Mouse (Mus musculus) effector memory CD4-positive, alpha-beta T cell, adult 5 months (primary cell): ENCODE measurements around the gene Olfr1174-ps. TPM values are rescaled to one million over a fixed set of nuclear protein-coding genes. Genes with fewer than 3 reads are reported as not detected.

Experiments used
- polyA plus RNA-seq: library from polyadenylated mRNA; unstranded; fragments of 100-300 nt; shearing (Covaris generic); gene quantifications from one replicate; pipeline ENCODE4 v1.2.1, GENCODE M21; 2017

The Olfr1174-ps gene
- not detected for polyA plus RNA-seq

DNA sequence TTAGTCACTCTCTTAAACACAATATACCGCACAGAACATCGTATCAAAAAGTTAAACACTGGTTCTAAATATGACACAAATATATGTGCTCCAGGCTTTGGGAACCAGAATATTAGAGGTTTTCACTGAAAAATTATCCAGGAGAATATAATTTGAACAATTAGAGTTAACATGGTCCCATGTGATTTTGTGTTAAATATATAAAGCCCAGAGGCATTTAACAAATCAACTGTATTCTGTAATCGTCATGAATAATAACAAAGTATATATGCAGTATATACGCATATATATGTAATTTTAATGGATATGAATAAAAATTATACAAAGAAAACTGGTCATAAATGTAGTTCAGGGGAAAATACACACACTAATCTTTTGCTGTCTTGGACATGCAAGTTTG lies at the start of gene Olfr1174-ps:
Olfr1174-ps (minus strand) TSS at position 101 of the 400 bp plus-strand sequence.

DNA sequence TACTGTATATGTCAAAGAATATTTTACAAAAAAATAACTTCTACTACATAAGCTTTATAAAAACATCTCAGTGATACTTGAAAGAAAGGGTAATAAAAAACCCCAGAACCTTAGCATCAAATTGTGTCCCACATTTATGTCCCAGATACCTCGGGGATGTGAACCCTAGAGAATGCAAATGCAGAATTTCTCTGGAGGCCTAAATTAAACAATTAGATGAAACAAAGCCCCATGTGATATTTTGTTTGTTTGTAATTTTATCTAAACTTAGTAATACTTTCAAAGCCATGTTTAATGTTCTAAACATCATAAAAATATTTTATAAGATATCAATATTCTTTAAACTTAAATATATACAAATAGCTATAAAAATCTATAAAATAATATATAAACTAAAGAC lies 31.5 kb upstream of the Olfr1174-ps start, which contains the start of gene Olfr1177-ps:
Olfr1177-ps (minus strand) TSS at position 101 of the 400 bp plus-strand sequence.

DNA sequence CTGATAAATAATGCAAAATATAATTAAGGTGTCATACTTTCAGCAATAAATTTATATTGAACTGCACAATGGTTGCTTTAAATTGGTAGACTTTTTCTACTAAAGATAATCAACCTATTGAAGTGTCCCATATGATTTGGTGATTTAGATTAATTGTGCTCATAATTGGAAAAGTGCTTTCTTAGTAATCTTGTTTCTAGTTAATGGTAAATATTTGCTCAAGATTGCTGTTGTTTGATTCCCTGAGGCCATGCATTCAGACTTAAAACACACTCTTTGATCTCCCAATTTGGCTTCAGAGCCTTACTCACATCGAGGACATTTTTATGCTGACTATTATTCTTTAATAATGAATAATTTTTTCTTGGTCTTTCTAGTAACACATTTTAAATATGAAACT lies 21.5 kb upstream of the Olfr1174-ps start, which contains the start of gene Olfr1176:
Olfr1176 (plus strand) TSS at position 301 of the 400 bp plus-strand sequence.

GRCm38 (mm10) chr2:88327115-88327514 lies 12.2 kb upstream of the Olfr1174-ps start, which contains the start of gene Olfr1175-ps:
Olfr1175-ps (minus strand) TSS chr2:88327215.

GRCm38 (mm10) chr2:88279775-88280174 lies 35.2 kb downstream of the Olfr1174-ps start, which contains the start of gene Olfr1173:
Olfr1173 (minus strand) TSS chr2:88279875.

Other genes with a start within 250 kb of the Olfr1174-ps start
- gene Olfr1163, start 243.3 kb downstream of the Olfr1174-ps start, polyA plus RNA-seq = not detected
- gene Olfr1164, start 221.2 kb downstream of the Olfr1174-ps start, polyA plus RNA-seq = not detected
- not detected for gene Olfr1166, start 186.9 kb downstream of the Olfr1174-ps start, polyA plus RNA-seq
- gene Olfr1167, start 159.9 kb downstream of the Olfr1174-ps start, polyA plus RNA-seq = not detected
- gene Olfr1168, start 133.3 kb downstream of the Olfr1174-ps start, polyA plus RNA-seq = not detected
- not detected for gene Olfr1170, start 86.8 kb downstream of the Olfr1174-ps start, polyA plus RNA-seq
- gene Olfr1173, start 35.3 kb downstream of the Olfr1174-ps start, polyA plus RNA-seq = not detected
- gene Olfr1175-ps, start 12.1 kb upstream of the Olfr1174-ps start, polyA plus RNA-seq = not detected
- gene Olfr1176, start 21.6 kb upstream of the Olfr1174-ps start, polyA plus RNA-seq = not detected
- not detected for gene Olfr1177-ps, start 31.4 kb upstream of the Olfr1174-ps start, polyA plus RNA-seq
- not detected for gene Olfr1178, start 71.9 kb upstream of the Olfr1174-ps start, polyA plus RNA-seq
- gene Olfr1179, start 91.3 kb upstream of the Olfr1174-ps start, polyA plus RNA-seq = not detected
- not detected for gene Olfr1180, start 104.0 kb upstream of the Olfr1174-ps start, polyA plus RNA-seq
- gene Olfr1181, start 111.0 kb upstream of the Olfr1174-ps start, polyA plus RNA-seq = not detected
- gene Gm13757, start 134.0 kb upstream of the Olfr1174-ps start, polyA plus RNA-seq = not detected
- not detected for gene Olfr1183, start 139.7 kb upstream of the Olfr1174-ps start, polyA plus RNA-seq
- gene Olfr1184, start 168.5 kb upstream of the Olfr1174-ps start, polyA plus RNA-seq = 0.37 TPM
- not detected for gene Olfr1185-ps1, start 178.2 kb upstream of the Olfr1174-ps start, polyA plus RNA-seq
- not detected for gene Olfr1186, start 203.4 kb upstream of the Olfr1174-ps start, polyA plus RNA-seq
- gene Olfr1188, start 241.8 kb upstream of the Olfr1174-ps start, polyA plus RNA-seq = not detected